9 mouse cellular contexts compared by ENCODE assay signal in genomic region chr9:114564667-114565066, GRCm38 (mm10). TPM values are rescaled to one million over a fixed set of nuclear protein-coding genes. Genes with fewer than 3 reads are reported as not detected.
DNase-seq lines count a peak whose midpoint lies in the region; ATAC-seq and TF ChIP-seq lines count a peak whose summit lies in the region.
"Had no signal": no experiment of that assay in that cellular context is flagged by ENCODE, and none has a peak within 500 bp of the region (broad histone marks: within the 10 kb centered on the region; RNA-seq: fewer than 3 reads in every experiment).

No protein-coding gene starts in this region.

- peak; percentile 53 for DNase-seq in lung, embryonic 14.5 days
- DNase-seq in lung, postnatal 10 days: no peak
- DNase-seq in forebrain, embryonic 14.5 days (ENCODE audit: low spot score): no peak
- no peak for DNase-seq in frontal cortex, postnatal 36 days (ENCODE audit: low spot score in 2 of 2)
- DNase-seq in thymus, postnatal 10 days (ENCODE audit: low spot score in 2 of 2): no peak
- DNase-seq in spleen, postnatal 14 days (ENCODE audit: low spot score in 2 of 2): no peak
- DNase-seq: cerebellum, adult 9-11 months had no signal

- H3K27me3 ChIP-seq in lung, embryonic 14.5 days (ENCODE audit: insufficient read depth, low read length): peaks cover 19% of the 10 kb centered on the region
- peaks cover 53% of the 10 kb centered on the region for H3K27me3 ChIP-seq in forebrain, embryonic 14.5 days (replicated peaks; ENCODE audit: control insufficient read depth, insufficient read depth, low read length)
- peaks cover 74% of the 10 kb centered on the region for H3K27me3 ChIP-seq in liver, embryonic 12.5 days (replicated peaks)
- peaks cover 4% of the 10 kb centered on the region; the same call in 1 of the 2 replicates for H3K27me3 ChIP-seq in stomach, embryonic 14.5 days (ENCODE audit: control insufficient read depth, insufficient read depth, low read length)

- H3K9ac ChIP-seq in lung, embryonic 14.5 days: peak overlapping the region; percentile 86
- peak overlapping the region; percentile 63; the same call in 1 of the 2 replicates for H3K9ac ChIP-seq in forebrain, embryonic 14.5 days (ENCODE audit: low read length)
- no peak overlapping the region for H3K9ac ChIP-seq in liver, embryonic 12.5 days
- peak overlapping the region; percentile 67; the same call in 1 of the 2 replicates for H3K9ac ChIP-seq in stomach, embryonic 14.5 days (replicated peaks; ENCODE audit: low read depth, low read length)

- H3K27ac ChIP-seq in lung, embryonic 14.5 days (ENCODE audit: low read depth): peak overlapping the region; percentile 93
- H3K27ac ChIP-seq in forebrain, embryonic 14.5 days (ENCODE audit: low read depth, low read length): no peak overlapping the region
- peak overlapping the region; percentile 74 for H3K27ac ChIP-seq in liver, embryonic 12.5 days
- H3K27ac ChIP-seq in stomach, embryonic 14.5 days (ENCODE audit: low read length): peak overlapping the region; percentile 93; the same call in 1 of the 2 replicates

- under 1% methylated on average over 10 of the region's 10 CpGs for WGBS in lung, embryonic 14.5 days
- WGBS in forebrain, embryonic 14.5 days: 2% methylated on average over 10 of the region's 10 CpGs
- WGBS in liver, embryonic 12.5 days (ENCODE audit: insufficient replicate concordance): 3% methylated on average over 10 of the region's 10 CpGs
- WGBS in stomach, embryonic 14.5 days: 3% methylated on average over 10 of the region's 10 CpGs

- H3K4me3 ChIP-seq in lung, embryonic 14.5 days (ENCODE audit: low read depth, low read length): peak overlapping the region; percentile 71
- peak overlapping the region; percentile 50 for H3K4me3 ChIP-seq in forebrain, embryonic 14.5 days (ENCODE audit: low read depth, low read length)
- 0 out of 2 replicates have a peak overlapping the region, but pooled peaks have one; percentile 6 for H3K4me3 ChIP-seq in liver, embryonic 12.5 days
- peak overlapping the region; percentile 59 for H3K4me3 ChIP-seq in stomach, embryonic 14.5 days (ENCODE audit: low read depth, low read length)

- H3K4me2 ChIP-seq in lung, embryonic 14.5 days: peak overlapping the region; percentile 88
- peak overlapping the region; percentile 77 for H3K4me2 ChIP-seq in forebrain, embryonic 14.5 days (ENCODE audit: low read length)
- peak overlapping the region; percentile 66 for H3K4me2 ChIP-seq in liver, embryonic 12.5 days
- peak overlapping the region; percentile 92 for H3K4me2 ChIP-seq in stomach, embryonic 14.5 days (replicated peaks; ENCODE audit: low read depth, low read length)

- no peaks in the 10 kb centered on the region for H3K9me3 ChIP-seq in lung, embryonic 14.5 days (ENCODE audit: low read depth, low read length)
- no peaks in the 10 kb centered on the region for H3K9me3 ChIP-seq in forebrain, embryonic 14.5 days (replicated peaks; ENCODE audit: control insufficient read depth, low read length)
- H3K9me3 ChIP-seq in liver, embryonic 12.5 days (replicated peaks): no peaks in the 10 kb centered on the region
- no peaks in the 10 kb centered on the region for H3K9me3 ChIP-seq in stomach, embryonic 14.5 days (ENCODE audit: control insufficient read depth, low read depth, low read length)

- H3K4me1 ChIP-seq in lung, embryonic 14.5 days (ENCODE audit: insufficient read depth): 0 out of 2 replicates have a peak, but pooled peaks cover 3% of the 10 kb centered on the region
- H3K4me1 ChIP-seq in forebrain, embryonic 14.5 days (ENCODE audit: control insufficient read depth, insufficient read depth, low read length): no peaks in the 10 kb centered on the region
- 0 out of 2 replicates have a peak, but pooled peaks cover 14% of the 10 kb centered on the region for H3K4me1 ChIP-seq in liver, embryonic 12.5 days
- H3K4me1 ChIP-seq in stomach, embryonic 14.5 days (ENCODE audit: control insufficient read depth, insufficient read depth, low read length): peaks cover 9% of the 10 kb centered on the region; the same call in 1 of the 2 replicates

- 0 out of 2 replicates have a peak, but pooled peaks have one; percentile 12 for ATAC-seq in lung, embryonic 14.5 days (ENCODE audit: insufficient read depth)
- no peak for ATAC-seq in forebrain, embryonic 14.5 days
- ATAC-seq in liver, embryonic 12.5 days: no peak
- no peak for ATAC-seq in stomach, embryonic 14.5 days (ENCODE audit: insufficient number of reproducible peaks, insufficient read depth, low FRiP score, low read depth)

- no peak for TF ChIP-seq CTCF in lung, embryonic 14.5 days (IDR thresholded peaks at IDR 0.05; ENCODE audit: low read depth)

- H3K36me3 ChIP-seq in lung, embryonic 14.5 days (ENCODE audit: insufficient read depth): no peaks in the 10 kb centered on the region
- H3K36me3 ChIP-seq in forebrain, embryonic 14.5 days (ENCODE audit: control insufficient read depth, insufficient read depth, low read length): no peaks in the 10 kb centered on the region
- H3K36me3 ChIP-seq in liver, embryonic 12.5 days: no peaks in the 10 kb centered on the region
- H3K36me3 ChIP-seq in stomach, embryonic 14.5 days (ENCODE audit: control insufficient read depth, insufficient read depth, low read length): no peaks in the 10 kb centered on the region

RNA-seq across cellular contexts. Expression of gene Trim71, which starts 0.5 kb away (rescaled TPM):
- 1.4 and 1.5 TPM in 2 replicates for polyA plus RNA-seq in lung, embryonic 14.5 days (2014; fragmentation: Nextera tagmentation; extraction: Ambion mirVana)
- 0.04 and 0.05 TPM in 2 replicates for polyA plus RNA-seq in forebrain, embryonic 14.5 days (2014; fragmentation: Nextera tagmentation; extraction: Ambion mirVana)
- 1.7 and 2.0 TPM in 2 replicates for polyA plus RNA-seq in liver, embryonic 12.5 days (2016; fragmentation: Nextera tagmentation; extraction: Ambion mirVana)
- polyA plus RNA-seq in stomach, embryonic 14.5 days (2014; fragmentation: Nextera tagmentation; extraction: Ambion mirVana): 1.4 and 1.6 TPM in 2 replicates

RNA-seq across cellular contexts. Expression of gene C130032M10Rik, which starts 49.2 kb away (rescaled TPM):
- 0.27 TPM in 1 of 2 replicates, not detected in the other for polyA plus RNA-seq in lung, embryonic 14.5 days (2014; fragmentation: Nextera tagmentation; extraction: Ambion mirVana)
- polyA plus RNA-seq in forebrain, embryonic 14.5 days (2014; fragmentation: Nextera tagmentation; extraction: Ambion mirVana): not detected in 2 replicates
- 0.18 and 0.22 TPM in 2 replicates for polyA plus RNA-seq in liver, embryonic 12.5 days (2016; fragmentation: Nextera tagmentation; extraction: Ambion mirVana)
- polyA plus RNA-seq in stomach, embryonic 14.5 days (2014; fragmentation: Nextera tagmentation; extraction: Ambion mirVana): not detected in 2 replicates

RNA-seq across cellular contexts. Expression of gene Ccr4, which starts 60.0 kb away (rescaled TPM):
- polyA plus RNA-seq in lung, embryonic 14.5 days (2014; fragmentation: Nextera tagmentation; extraction: Ambion mirVana): not detected in 2 replicates
- not detected in 2 replicates for polyA plus RNA-seq in forebrain, embryonic 14.5 days (2014; fragmentation: Nextera tagmentation; extraction: Ambion mirVana)
- not detected in 2 replicates for polyA plus RNA-seq in liver, embryonic 12.5 days (2016; fragmentation: Nextera tagmentation; extraction: Ambion mirVana)
- polyA plus RNA-seq in stomach, embryonic 14.5 days (2014; fragmentation: Nextera tagmentation; extraction: Ambion mirVana): not detected in 2 replicates

Comparison
In these comparisons a context has a peak if more than half of its experiments do, and no peak if none do; other contexts are left out.
1. H3K4me3 ChIP-seq: peak in every context shown above with its lines; median percentile 71 in lung, embryonic 14.5 days; 59 in stomach, embryonic 14.5 days; 50 in forebrain, embryonic 14.5 days; 6 in liver, embryonic 12.5 days.